Mouse (Mus musculus) gastrocnemius, postnatal 4 days (tissue): ENCODE results near the gene Gm47996. TPM values are rescaled to one million over a fixed set of nuclear protein-coding genes. Genes with fewer than 3 reads are reported as not detected.

Source experiments
- DNase-seq, 2 experiments: peaks; one replicate each; pipeline ENCODE4 v3.0.0; 2021 to 2022; ENCODE audit warnings: low spot score in 2 of 2, mixed read lengths in 2 of 2
- total RNA-seq, 2 experiments: library from RNA; stranded (reverse); gene quantifications; 2 replicates each; pipeline ENCODE4 v1.2.3; 2021

The Gm47996 gene
- total RNA-seq, 2 experiments from 2014 or later, result not detected

DNA sequence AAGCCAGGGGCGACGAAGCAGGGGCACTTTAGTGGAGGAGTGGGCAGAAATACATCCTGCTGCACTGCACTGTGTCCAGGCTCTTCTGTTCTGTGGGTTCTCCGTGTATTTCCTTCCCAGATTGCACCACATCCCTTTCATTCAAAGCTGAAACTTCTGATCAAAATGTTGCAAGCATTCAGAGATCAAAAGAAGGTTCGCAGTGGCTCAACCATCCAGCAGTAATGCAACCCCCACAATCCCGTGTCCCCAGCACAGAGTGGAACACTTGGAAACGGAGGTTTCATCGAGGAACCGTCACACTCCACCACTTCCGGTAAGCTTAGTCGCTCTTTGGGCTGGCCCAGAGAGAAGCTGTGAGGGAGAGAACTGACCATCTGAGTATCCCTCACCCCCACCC is 35.2 kb downstream of the Gm47996 start:
- no peak for DNase-seq

DNA sequence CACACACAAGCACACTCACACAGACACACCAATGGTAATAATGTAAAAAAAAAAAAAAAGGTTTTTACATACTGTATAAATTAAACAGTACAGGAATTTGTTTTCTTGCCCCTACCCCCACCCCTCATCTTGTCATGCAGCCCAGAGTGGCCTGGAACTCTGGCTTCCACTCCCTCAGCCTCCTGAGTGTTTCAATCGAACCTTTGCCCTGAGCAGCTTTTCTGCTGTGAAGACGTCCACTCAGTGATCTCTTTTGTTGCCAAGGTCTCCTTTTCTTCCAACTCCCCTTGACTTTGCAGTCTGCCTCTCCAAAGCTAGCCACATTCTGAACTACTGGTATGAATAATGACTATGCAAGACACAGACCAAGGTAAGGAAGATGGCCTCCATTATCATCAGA is 35.9 kb downstream of the Gm47996 start:
- no peak for DNase-seq

DNA sequence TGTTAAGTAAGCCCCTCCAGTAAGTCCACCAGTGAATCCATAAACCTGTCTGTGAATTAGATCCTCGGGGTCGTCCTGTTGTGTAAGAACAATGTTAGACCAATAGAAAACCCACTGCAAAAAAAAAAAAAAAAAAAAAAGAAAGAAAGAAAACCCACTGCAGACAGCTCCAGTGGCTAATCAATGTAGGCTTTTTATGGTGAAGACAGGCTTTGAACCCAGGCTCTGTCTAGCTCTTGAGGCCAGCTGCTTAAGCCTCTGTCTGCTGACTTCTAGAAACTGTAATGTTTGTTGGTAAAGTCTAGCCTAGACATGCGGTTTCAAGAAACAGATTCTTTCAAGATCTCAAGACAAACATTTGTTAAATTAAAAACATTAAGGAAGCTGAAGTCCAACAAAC is 40.2 kb downstream of the Gm47996 start:
- no peak for DNase-seq

DNA sequence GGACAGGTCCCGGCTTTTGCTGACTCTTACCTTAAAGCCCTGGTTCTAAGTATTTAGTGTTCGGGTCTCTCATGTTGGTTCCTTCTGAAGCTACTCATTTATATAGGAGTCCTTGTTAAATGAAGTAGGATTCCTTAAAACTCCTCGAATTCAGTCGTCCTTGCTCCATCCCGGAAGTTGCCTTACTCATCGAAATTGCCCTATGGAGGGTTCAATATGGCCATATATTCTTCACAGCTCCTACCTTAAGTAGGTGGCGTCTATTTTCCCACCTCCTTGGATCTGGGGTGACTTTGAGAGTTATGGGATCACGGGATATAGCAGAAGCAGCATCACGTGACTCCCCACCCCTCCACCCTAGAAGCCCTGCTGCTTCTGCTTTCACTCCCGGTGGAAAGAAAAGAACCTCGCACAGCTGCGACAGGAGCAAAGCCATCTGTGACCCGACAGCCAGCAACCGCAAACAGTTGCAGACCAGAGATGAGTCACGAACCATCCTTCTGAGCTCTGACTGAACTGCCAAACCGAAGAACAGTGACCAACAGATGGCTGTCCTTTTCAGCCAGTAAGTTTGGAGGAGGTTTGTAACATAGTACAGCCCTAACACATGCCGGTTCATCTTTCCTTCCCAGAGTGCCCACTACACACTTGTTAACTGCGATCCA is 40.7 kb downstream of the Gm47996 start:
- peak in 1 of 2 experiments; percentile 57 for DNase-seq

DNA sequence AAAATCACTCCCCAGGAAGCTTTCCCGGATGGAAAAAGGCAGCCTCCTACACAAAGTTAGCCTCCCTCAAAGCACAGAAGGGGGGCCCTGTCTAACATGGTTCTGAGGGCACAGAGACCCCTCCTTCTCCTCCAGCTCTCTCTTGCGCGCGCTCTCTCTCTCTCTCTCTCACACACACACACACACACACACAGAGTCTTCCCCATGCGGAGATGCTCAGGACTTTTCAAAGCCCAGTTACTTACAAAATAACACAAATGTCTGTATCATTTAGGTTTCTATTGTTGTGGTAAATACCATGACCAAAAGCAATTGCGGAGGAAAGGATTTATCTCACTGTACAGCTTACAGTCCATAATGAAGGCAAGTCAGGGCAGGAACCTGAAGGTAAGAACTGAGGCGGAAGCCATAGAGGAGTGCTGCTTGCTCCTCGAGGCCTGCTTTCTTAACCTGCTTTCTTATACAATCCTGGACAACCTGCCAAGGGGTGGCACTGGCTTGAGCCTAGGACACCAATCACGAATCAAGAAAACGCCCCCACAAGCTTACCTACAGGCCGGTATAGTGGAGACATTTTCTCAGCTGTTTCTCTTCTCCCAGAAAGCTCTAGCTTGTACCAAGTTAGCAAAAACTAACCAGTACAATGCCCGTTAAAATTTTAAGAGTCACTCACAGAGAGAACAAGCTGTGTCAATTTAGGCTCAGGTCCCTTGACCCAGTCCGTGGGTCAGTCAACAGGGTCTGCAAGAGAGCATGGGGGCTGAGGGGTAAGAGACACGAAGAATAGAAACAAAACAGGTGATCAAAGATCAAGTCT is 41.5 kb downstream of the Gm47996 start:
- no peak for DNase-seq

DNA sequence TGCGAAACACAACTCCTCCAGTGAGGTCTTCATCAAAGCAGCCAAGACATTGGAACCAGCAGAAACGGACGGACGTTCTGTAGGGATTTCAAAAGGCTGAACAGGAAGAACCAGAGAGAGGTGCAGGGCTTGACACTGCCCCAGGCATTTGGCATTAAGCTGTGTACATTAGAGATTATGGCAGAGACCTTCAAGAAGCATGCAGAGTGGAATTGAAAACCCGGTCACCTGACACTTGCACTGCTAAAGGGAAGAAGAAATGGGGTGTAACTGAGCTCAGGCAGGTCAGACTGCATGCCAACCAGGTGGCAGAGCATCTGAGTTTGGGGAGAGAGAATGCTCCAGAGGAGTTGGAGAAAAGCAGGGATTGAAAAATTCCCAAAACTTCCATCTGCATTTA is 45.5 kb downstream of the Gm47996 start:
- DNase-seq, result no peak

DNA sequence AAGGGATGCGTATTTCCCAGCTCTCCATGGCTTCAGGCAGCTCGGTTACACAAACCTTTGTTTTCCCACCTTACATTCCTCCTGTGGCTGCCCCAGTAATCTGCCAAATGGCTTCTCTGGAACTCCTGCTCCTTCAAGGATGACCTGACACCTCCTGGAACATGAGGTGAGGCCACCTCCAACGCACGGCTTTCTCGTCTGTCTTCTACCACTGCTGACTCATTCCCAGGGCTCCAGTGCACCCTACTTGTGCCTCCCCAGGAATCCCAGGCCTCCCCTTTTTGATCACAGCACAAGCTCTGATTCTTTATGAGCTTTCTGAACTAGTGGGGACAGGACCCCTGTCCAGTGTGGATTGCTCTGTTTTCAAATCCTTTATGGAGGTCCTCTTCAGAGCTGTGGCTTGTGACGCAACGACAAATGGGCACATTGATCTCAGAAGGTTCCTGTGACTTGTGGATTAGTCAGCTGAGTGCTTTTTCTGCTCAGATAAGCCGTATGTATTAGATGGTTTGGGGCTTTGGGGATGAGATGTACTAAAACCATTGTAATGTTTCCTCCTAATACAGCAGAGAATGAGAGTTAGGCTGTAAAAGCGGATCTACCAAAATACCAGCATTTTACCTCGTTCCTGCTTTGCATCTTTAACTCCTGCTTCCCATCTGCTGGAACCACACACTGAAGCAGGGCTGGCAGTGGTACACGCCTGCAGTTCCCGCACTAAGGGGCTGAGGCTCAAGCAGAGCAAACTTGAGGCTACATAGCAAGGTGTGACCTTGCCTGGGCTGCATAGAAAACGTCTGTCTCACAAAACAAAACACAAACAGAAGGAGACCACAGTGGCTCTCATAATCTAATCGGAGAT is 48.4 kb downstream of the Gm47996 start:
- no peak for DNase-seq

DNA sequence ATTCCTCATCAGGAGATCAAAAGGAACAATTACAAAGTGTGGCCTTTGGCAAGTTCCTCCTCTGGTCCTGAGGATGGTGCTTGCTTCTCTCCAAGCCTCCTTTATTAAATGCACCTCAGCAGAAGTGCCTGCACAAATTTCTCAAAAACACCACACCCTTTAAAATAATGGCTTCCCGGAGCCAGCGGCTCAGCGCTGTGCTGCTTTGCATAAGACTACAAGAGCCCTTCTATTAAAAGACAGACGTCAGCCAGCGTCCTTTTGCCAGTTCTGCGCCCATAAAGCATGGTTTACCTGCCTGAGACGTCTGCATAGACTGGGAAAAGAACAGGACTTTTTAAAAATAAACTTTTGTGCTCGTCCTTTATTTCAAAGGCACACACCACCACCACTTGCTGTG is 49.1 kb downstream of the Gm47996 start:
- no peak for DNase-seq

Other genes with a start within 250 kb of the Gm47996 start
- gene Hmcn1, start 216.7 kb upstream of the Gm47996 start, total RNA-seq, result 10 to 100 TPM; 13.6 to 16.2 TPM
- under 1 TPM; 0.16 to 0.47 TPM for gene Gm47985, start 27.6 kb upstream of the Gm47996 start, total RNA-seq
- gene Gm8947, start 17.8 kb upstream of the Gm47996 start, total RNA-seq, result not detected
- gene Gm47995, start 11.7 kb upstream of the Gm47996 start, total RNA-seq, result not detected
- gene 3110040M04Rik, start 6.0 kb upstream of the Gm47996 start, total RNA-seq, result not detected
- 100 to 1,000 TPM; 108 to 124 TPM for gene Ivns1abp, start 134.3 kb downstream of the Gm47996 start, total RNA-seq
- 1 to 10 TPM; 7.7 to 9.8 TPM for gene Swt1, start 218.3 kb downstream of the Gm47996 start, total RNA-seq
- gene Trmt1l, start 218.4 kb downstream of the Gm47996 start, total RNA-seq, result 10 to 100 TPM; 14.5 to 17.4 TPM